Mouse (Mus musculus) erythroblast, embryonic 14.5 days (primary cell): ENCODE measurements around the gene Gabrd.

ENCODE experiments used
- GATA1 ChIP-seq: IDR thresholded peaks from 2 replicates; pipeline ENCODE4 v1.6.1; 2012; ENCODE audit warnings: low read length, inconsistent platforms, mixed read lengths
- TAL1 ChIP-seq: IDR thresholded peaks from 3 replicates; pipeline ENCODE4 v1.6.1; 2012; ENCODE audit warnings: low read length, inconsistent platforms, mixed read lengths

GRCm38 (mm10) chr4:155367739-155368138 is 30.2 kb downstream of the Gabrd start:
- TF ChIP-seq TAL1 (no peak), GATA1 (no peak)
